Mouse (Mus musculus) cortical plate, adult 2 months (tissue): Measurements from ENCODE around the gene Wipf1. TPM values are rescaled to one million over a fixed set of nuclear protein-coding genes. Genes with fewer than 3 reads are reported as not detected.
A peak's percentile ranks its signal among the peaks of the same experiment; 100 is the strongest.

Source experiments
- H3K27ac ChIP-seq: fragments of 200-500 bp; 2 replicates; pipeline ENCODE4 v1.5.1; 2012; ENCODE audit warnings: low read length, control low read depth, inconsistent platforms; ENCODE audit not compliant: insufficient read depth
- H3K4me1 ChIP-seq: fragments of 200-500 bp; 2 replicates; pipeline ENCODE4 v1.6.1; 2011; ENCODE audit warnings: low read length; ENCODE audit not compliant: control insufficient read depth, insufficient read depth
- H3K4me3 ChIP-seq: fragments of 200-500 bp; 2 replicates; pipeline ENCODE4 v1.5.1; 2011; ENCODE audit warnings: mild to moderate bottlenecking, low read length, control low read depth; ENCODE audit not compliant: insufficient read depth
- CTCF ChIP-seq: fragments of 200-500 bp; IDR thresholded peaks from 2 replicates; pipeline ENCODE4 v1.5.1; 2011; ENCODE audit warnings: mild to moderate bottlenecking, control low read depth, low read length; ENCODE audit not compliant: insufficient read depth; ENCODE audit errors: extremely low read depth
- POLR2A ChIP-seq: fragments of 200-500 bp; IDR thresholded peaks from 2 replicates; pipeline ENCODE4 v1.6.1; 2011; ENCODE audit warnings: mild to moderate bottlenecking, low read length, control low read depth; ENCODE audit not compliant: insufficient read depth; ENCODE audit errors: extremely low read depth
- polyA plus RNA-seq: library from polyadenylated mRNA; depleted of rRNA; stranded (reverse); fragments of >200 nt; gene quantifications from 2 replicates; pipeline ENCODE4 v1.2.3, GENCODE M21; 2012

The Wipf1 gene
- polyA plus RNA-seq, 1 experiment = 7.4 TPM

DNA sequence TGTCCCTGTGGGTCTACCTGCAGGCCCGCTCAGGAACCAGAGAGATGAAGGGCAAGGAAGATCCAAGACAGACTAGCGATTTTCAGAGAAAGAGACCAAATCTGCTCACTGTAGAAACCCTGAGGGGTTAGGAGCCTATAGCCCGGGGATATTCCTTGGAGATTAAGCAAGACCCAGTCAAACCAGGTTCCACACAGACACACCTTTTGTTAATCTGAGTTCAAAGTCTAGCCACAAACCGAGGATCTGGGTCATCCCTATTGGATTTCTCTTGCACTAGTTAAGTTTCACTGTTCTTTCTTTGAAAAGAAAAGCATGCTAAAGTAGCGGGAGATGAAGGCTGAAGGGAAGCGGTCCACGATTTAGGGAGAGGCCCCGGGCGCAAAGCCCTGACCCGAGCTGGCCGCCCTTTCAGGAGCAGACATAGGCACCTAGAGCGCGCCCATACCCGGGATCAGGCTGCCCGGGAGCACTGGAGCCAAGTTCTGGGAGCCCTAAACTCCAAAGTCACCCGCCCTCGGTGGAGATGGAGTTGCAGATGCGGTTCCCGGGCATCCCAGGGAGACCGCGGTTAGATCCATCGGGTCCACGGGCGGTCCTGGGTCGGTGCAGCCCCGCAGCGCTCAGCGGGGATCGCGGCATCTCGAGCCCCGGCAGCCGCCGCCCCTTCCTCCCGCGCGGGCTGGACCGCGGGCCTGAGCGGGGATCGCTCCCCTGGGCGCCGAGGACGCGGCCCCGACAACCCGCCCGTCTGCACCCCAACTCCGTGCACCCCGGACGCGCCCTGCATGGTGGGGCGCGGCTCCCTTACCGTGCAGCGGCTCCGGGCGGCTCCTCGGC is 798 bp downstream of the Wipf1 start:
- H3K4me1 ChIP-seq = 0 out of 2 replicates have a peak, but pooled peaks cover 3% of the 10 kb centered on the region
- peak overlapping the region; percentile 44 for H3K4me3 ChIP-seq
- TF ChIP-seq POLR2A (no peak), CTCF (no peak)
- peak overlapping the region; percentile 28 for H3K27ac ChIP-seq

DNA sequence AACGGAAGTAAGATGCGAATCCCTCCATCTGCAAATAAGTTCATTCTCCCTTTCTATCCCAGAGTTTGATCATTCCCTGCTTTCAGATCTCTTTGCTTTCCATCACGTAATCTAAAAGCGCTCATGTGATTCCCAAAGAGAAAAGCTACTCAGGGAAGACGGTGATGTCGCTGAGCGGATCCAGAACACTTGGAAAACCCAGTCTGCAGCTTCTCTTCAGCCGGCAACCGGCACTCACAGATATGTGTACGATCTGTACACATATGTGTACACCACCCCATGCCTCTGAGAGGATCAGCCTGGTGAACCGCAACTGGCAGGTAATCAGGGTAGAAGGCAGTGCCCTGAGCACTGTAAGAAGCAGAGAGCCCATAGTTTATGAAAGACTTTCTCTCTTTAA is 1.6 kb downstream of the Wipf1 start:
- TF ChIP-seq CTCF (no peak), POLR2A (no peak)
- Histone ChIP-seq H3K4me1 (0 out of 2 replicates have a peak, but pooled peaks cover 3% of the 10 kb centered on the region), H3K4me3 (peak overlapping the region; percentile 44), H3K27ac (no peak overlapping the region; the same call in 1 of the 2 replicates)

DNA sequence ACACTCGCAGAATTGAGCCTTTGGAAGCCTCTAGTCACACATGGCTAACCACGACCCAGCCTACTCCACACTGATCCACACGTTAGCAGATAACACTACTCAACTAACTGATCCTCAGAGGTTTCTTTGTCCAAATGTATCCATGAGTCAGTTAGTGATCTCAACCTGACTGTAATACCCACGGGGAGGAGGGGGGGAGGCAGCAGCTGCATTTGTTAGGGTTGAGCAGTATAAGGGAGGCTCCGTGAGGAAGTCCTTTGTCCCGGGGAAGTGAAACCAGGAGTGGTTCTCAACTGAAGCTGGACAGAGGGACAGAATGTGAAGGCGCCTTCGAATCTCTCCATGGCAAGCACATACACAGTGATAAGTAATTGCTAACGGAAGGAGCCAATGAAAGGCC is 2.8 kb downstream of the Wipf1 start:
- TF ChIP-seq CTCF (no peak), POLR2A (no peak)
- Histone ChIP-seq H3K27ac (peak overlapping the region; percentile 42; the same call in 1 of the 2 replicates), H3K4me3 (no peak overlapping the region), H3K4me1 (0 out of 2 replicates have a peak, but pooled peaks cover 3% of the 10 kb centered on the region)

DNA sequence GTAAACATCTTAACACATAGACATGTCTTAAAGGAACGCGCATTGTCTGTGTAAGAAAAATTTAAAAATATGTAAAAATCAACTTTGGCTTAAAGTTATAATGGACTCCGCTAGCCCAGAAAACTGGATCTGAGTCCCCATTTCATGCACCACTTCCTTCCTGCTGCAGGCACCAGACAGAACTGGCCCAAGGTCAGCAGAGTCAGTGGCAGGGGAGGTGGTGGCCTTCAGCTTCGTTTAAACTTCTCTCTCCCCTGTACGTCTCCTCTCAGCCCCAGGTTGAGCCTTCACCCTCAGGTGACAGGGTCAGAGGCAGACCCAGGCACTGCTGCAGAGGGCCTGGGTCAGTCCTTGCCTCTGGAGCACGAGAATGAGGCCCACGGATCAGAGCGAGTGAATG is 6.6 kb downstream of the Wipf1 start:
- Histone ChIP-seq H3K27ac (no peak overlapping the region), H3K4me3 (no peak overlapping the region), H3K4me1 (0 out of 2 replicates have a peak, but pooled peaks cover 3% of the 10 kb centered on the region)
- TF ChIP-seq POLR2A (no peak), CTCF (no peak)

DNA sequence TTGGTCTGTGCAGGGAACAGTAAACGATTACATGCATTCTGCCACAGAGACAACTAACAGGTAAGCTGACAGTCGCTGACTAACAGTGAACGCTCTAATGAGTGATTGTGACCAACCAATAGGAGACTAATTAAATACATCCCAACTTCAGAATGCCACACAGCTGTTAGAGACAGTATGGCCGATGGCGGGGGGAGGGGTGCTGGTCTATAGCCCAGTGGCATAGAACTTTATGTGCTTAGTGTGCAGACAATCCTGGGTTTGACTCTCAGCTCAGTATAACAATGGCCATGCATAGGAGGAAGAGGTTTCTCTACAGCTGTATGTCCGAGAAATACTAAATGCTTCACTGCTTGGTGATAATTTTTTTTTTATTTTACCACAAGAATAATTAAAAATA is 7.2 kb downstream of the Wipf1 start:
- H3K27ac ChIP-seq = no peak overlapping the region
- H3K4me1 ChIP-seq = 0 out of 2 replicates have a peak, but pooled peaks cover 3% of the 10 kb centered on the region
- TF ChIP-seq CTCF (no peak), POLR2A (no peak)
- H3K4me3 ChIP-seq = no peak overlapping the region

DNA sequence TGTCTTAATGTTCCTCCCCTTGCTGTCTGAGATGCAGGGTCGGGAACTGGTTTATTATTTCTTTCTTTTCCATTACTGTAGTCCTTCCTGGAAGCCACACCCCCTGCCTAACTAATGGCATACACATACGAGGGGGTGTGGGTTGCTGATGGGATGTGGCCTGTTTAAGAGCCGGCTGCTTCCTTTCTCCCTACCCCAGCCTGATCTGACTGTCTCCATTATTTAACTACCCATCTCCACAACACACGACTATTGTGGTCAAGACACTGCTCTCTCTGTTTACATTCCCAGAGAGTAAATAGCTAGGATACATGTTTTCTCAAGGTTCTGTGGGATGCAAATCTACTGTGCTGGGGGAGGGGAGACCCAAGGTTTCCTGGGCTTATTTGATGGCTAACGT is 7.8 kb downstream of the Wipf1 start:
- Histone ChIP-seq H3K4me1 (0 out of 2 replicates have a peak, but pooled peaks cover 3% of the 10 kb centered on the region), H3K27ac (peak overlapping the region; percentile 19; the same call in 1 of the 2 replicates), H3K4me3 (no peak overlapping the region)
- TF ChIP-seq POLR2A (no peak), CTCF (no peak)

DNA sequence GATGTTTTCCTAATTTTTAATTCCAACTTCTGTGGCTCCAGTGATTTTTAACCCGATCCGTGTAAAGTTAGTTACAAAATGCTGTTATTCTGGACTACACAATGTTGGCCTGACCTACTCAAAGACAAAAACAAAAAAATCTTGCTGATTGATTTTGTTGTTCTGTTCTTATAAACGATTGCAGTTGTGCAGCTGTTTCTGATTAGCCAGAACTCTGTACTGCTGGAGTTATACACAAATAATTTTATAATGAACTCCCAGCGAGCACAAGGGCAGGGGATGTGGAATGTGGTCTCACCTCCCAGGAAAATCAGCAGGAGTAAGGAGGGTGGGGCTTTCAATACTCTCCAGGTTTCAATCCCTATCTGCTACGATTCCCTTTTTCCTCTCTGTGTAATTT is 10.6 kb downstream of the Wipf1 start:
- TF ChIP-seq POLR2A (no peak), CTCF (no peak)
- H3K4me3 ChIP-seq = no peak overlapping the region

DNA sequence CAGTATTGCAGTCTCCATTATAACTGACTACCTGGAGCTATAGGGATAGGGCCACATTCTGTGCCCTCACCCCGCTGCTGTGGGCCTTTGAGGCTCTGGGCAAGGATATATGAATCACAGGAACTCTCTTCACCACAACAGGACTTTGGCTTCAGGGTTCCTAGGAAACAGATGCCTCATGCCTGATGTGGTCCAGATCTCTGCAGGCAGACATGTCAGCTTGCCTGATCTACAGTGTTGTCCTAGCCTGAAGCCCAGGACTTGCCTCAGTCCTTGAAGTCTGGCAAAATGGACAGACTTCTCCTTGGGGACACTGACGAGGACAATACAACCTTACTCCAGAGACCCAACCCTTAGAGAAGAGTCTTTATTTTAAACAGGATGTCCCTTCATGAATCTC is 11.2 kb downstream of the Wipf1 start:
- TF ChIP-seq POLR2A (no peak), CTCF (no peak)
- H3K27ac ChIP-seq = no peak overlapping the region
- H3K4me1 ChIP-seq = no peaks in the 10 kb centered on the region
- no peak overlapping the region for H3K4me3 ChIP-seq

More for the DNA sequence above, 10.6 kb downstream of the Wipf1 start:
- Histone ChIP-seq H3K27ac (no peak overlapping the region), H3K4me1 (no peaks in the 10 kb centered on the region)

DNA sequence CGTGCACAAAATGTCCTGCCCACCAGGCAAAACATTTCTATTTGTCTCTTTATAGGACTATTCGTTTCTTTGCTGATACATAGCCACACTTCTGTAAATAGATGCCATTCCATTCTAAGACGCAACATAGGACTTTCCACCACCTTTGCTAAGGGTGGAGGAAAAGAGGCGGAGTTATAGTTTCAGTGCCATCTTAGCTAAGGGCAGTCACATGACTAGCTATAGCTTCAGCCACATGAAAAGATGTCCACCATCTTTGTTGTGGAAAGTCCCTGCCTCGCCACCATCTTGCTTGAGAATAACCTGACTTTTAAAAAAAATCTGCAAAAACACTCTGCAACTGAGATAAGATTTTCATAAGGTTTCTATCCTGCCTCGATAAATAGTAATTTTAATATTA is 15.4 kb downstream of the Wipf1 start:
- Histone ChIP-seq H3K4me1 (0 out of 2 replicates have a peak, but pooled peaks cover 2% of the 10 kb centered on the region), H3K27ac (no peak overlapping the region), H3K4me3 (no peak overlapping the region)
- TF ChIP-seq CTCF = no peak
- TF ChIP-seq POLR2A = no peak
